Mouse (Mus musculus): ENCODE results near the gene Commd6. TPM values are rescaled to one million over a fixed set of nuclear protein-coding genes. Genes with fewer than 3 reads are reported as not detected.

Commd6 gene
- 76.8 and 79.5 TPM in 2 replicates for polyA plus RNA-seq (2015; fragmentation: Nextera tagmentation; extraction: Ambion mirVana)

DNA sequence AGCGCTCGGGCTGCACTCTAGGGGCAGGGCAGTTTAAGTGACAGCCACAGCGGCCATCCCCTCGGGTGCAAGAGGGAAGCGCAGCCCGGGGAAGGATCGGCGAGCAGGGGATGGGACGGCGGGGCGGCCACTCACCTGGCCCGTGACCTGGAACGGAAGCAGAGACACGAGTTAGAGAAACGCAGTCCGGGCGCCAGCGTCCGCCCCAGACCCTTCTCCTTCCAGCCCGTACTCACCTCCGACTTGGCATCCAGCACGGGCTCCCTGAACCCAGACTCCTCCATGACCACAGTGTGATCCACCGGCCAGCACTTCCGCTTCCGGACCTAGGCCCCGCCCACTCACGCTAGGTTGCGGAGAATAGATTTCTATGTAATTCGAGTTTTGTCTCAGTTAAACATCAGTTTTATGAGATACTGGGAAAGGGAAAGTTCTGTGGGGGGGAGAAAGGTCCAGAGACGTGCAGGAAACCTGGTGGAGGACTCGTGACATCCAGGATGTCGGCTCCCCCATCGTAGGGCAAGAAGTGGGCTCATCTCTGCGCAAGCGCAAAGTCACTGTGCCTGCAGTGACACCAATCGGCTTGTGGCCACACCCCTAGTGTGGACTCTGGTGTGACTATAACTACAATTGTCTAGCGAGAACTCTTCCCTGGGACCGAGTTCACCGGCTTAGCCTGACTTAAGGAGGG is at the start of gene Commd6:
Gene Commd6 (minus strand): TSS at position 534 of the 691 bp plus-strand sequence.

GRCm38 (mm10) chr14:101653581-101654525 is 13.4 kb upstream of the Commd6 start, which contains the start of gene Uchl3:
Uchl3 (plus strand) TSS chr14:101653967.

GRCm38 (mm10) chr14:101608519-101609368 is 31.7 kb downstream of the Commd6 start, which contains the start of gene Tbc1d4:
Tbc1d4 (minus strand) TSS chr14:101609191.

Other genes starting within 250 kb of the Commd6 start
- 4.8 and 5.1 TPM in 2 replicates for gene Tbc1d4, start 31.5 kb downstream of the Commd6 start, polyA plus RNA-seq (2015; fragmentation: Nextera tagmentation; extraction: Ambion mirVana)
- gene Uchl3, start 13.3 kb upstream of the Commd6 start, polyA plus RNA-seq (2015; fragmentation: Nextera tagmentation; extraction: Ambion mirVana): 71.1 and 73.1 TPM in 2 replicates
- gene Gm9922, start 89.1 kb upstream of the Commd6 start, polyA plus RNA-seq (2015; fragmentation: Nextera tagmentation; extraction: Ambion mirVana): 15.9 and 17.7 TPM in 2 replicates
- 19.1 and 22.8 TPM in 2 replicates for gene Lmo7, start 89.3 kb upstream of the Commd6 start, polyA plus RNA-seq (2015; fragmentation: Nextera tagmentation; extraction: Ambion mirVana)

Data from urinary bladder, postnatal 0 days (tissue).